Mouse (Mus musculus): ENCODE results near the gene Prkar2b. TPM values are rescaled to one million over a fixed set of nuclear protein-coding genes. Genes with fewer than 3 reads are reported as not detected.

The Prkar2b gene
- polyA plus RNA-seq, 1 experiment from 2014 or later: 73.7 TPM

DNA sequence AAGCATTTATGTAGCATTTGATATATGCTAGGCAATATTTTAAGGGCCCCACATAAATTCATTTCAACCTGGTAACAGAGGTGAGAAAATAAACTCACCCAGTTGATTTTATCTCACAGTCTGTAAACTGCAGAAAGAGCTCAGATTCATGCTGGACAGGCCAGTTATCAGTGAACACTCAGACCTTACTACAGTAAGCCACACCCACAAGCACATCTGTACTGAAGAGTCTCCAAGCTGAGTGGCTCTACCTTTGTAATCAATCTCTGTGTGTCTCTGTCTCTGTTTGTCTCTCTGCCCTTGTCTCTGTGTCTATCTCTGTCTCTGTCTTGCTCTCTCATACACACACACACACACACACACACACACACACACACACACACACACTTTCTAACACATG lies 71.4 kb downstream of the Prkar2b start:
- ATAC-seq (ENCODE audit: low FRiP score): no peak

GRCm38 (mm10) chr12:31986463-31986862 lies 74.6 kb downstream of the Prkar2b start:
- H3K9ac ChIP-seq (ENCODE audit: low read length): no peak overlapping the region
- WGBS: 87% methylated on average over 2 of the region's 2 CpGs
- H3K4me2 ChIP-seq: no peak overlapping the region
- no peak for DNase-seq (ENCODE audit: low spot score, missing footprints)
- no peak overlapping the region for H3K27ac ChIP-seq (ENCODE audit: low read depth, low read length)
- no peaks in the 10 kb centered on the region; the same call in 1 of the 2 replicates for H3K36me3 ChIP-seq (ENCODE audit: control insufficient read depth, insufficient read depth, low read length)
- no peaks in the 10 kb centered on the region for H3K9me3 ChIP-seq (ENCODE audit: control insufficient read depth, low read length)
- H3K4me1 ChIP-seq (ENCODE audit: control insufficient read depth, insufficient read depth, low read length): no peaks in the 10 kb centered on the region
- ATAC-seq (ENCODE audit: low FRiP score): no peak
- no peaks in the 10 kb centered on the region for H3K27me3 ChIP-seq (ENCODE audit: control insufficient read depth, insufficient read depth, low read length)
- no peak overlapping the region for H3K4me3 ChIP-seq (ENCODE audit: low read depth, low read length)

More for the DNA sequence above, 71.4 kb downstream of the Prkar2b start:
- DNase-seq (ENCODE audit: low spot score, missing footprints): no peak
- Histone ChIP-seq H3K27ac (ENCODE audit: low read depth, low read length) (no peak overlapping the region), H3K9ac (ENCODE audit: low read length) (no peak overlapping the region), H3K4me1 (ENCODE audit: control insufficient read depth, insufficient read depth, low read length) (no peaks in the 10 kb centered on the region), H3K9me3 (ENCODE audit: control insufficient read depth, low read length) (no peaks in the 10 kb centered on the region), H3K4me2 (no peak overlapping the region), H3K36me3 (ENCODE audit: control insufficient read depth, insufficient read depth, low read length) (no peaks in the 10 kb centered on the region; the same call in 1 of the 2 replicates), H3K27me3 (ENCODE audit: control insufficient read depth, insufficient read depth, low read length) (no peaks in the 10 kb centered on the region), H3K4me3 (ENCODE audit: low read depth, low read length) (no peak overlapping the region)

GRCm38 (mm10) chr12:31985738-31986137 lies 75.4 kb downstream of the Prkar2b start:
- WGBS: 93% methylated on average over 6 of the region's 6 CpGs
- ATAC-seq (ENCODE audit: low FRiP score) (no peak), DNase-seq (ENCODE audit: low spot score, missing footprints) (no peak)

GRCm38 (mm10) chr12:31984664-31985063 lies 76.4 kb downstream of the Prkar2b start:
- ATAC-seq (ENCODE audit: low FRiP score): no peak

More at GRCm38 (mm10) chr12:31985738-31986137, 75.4 kb downstream of the Prkar2b start:
- Histone ChIP-seq H3K9ac (ENCODE audit: low read length) (no peak overlapping the region), H3K4me2 (no peak overlapping the region), H3K4me3 (ENCODE audit: low read depth, low read length) (no peak overlapping the region), H3K27me3 (ENCODE audit: control insufficient read depth, insufficient read depth, low read length) (no peaks in the 10 kb centered on the region), H3K27ac (ENCODE audit: low read depth, low read length) (no peak overlapping the region), H3K36me3 (ENCODE audit: control insufficient read depth, insufficient read depth, low read length) (no peaks in the 10 kb centered on the region; the same call in 1 of the 2 replicates), H3K9me3 (ENCODE audit: control insufficient read depth, low read length) (no peaks in the 10 kb centered on the region), H3K4me1 (ENCODE audit: control insufficient read depth, insufficient read depth, low read length) (no peaks in the 10 kb centered on the region)

DNA sequence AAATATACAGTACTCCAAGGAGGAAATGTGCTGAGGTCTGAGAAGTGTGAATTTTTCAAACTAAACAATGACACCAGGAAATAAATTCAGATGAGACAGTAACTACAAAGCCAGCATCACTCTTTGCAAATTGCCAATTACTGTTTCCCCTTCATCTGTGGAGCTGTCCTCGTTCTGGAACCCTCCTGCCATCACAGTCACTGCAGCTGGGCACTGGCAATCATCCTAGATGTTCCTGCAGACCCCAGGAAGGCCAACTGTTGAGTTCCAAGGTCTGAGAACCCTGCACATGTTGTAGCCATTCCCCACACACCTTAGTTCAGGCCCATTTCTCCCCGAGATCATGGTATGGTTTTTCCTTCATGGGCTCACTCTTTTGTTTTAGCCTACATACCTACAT lies 76.9 kb downstream of the Prkar2b start:
- Histone ChIP-seq H3K27me3 (ENCODE audit: control insufficient read depth, insufficient read depth, low read length) (no peaks in the 10 kb centered on the region), H3K27ac (ENCODE audit: low read depth, low read length) (no peak overlapping the region), H3K36me3 (ENCODE audit: control insufficient read depth, insufficient read depth, low read length) (no peaks in the 10 kb centered on the region; the same call in 1 of the 2 replicates), H3K4me3 (ENCODE audit: low read depth, low read length) (no peak overlapping the region), H3K4me1 (ENCODE audit: control insufficient read depth, insufficient read depth, low read length) (no peaks in the 10 kb centered on the region), H3K4me2 (no peak overlapping the region), H3K9ac (ENCODE audit: low read length) (no peak overlapping the region), H3K9me3 (ENCODE audit: control insufficient read depth, low read length) (no peaks in the 10 kb centered on the region)
- DNase-seq (ENCODE audit: low spot score, missing footprints) (peak; percentile 23), ATAC-seq (ENCODE audit: low FRiP score) (no peak)
- WGBS: 73% methylated on average over 2 of the region's 2 CpGs

More at GRCm38 (mm10) chr12:31984664-31985063, 76.4 kb downstream of the Prkar2b start:
- Histone ChIP-seq H3K27ac (ENCODE audit: low read depth, low read length) (no peak overlapping the region), H3K27me3 (ENCODE audit: control insufficient read depth, insufficient read depth, low read length) (no peaks in the 10 kb centered on the region), H3K9me3 (ENCODE audit: control insufficient read depth, low read length) (no peaks in the 10 kb centered on the region), H3K36me3 (ENCODE audit: control insufficient read depth, insufficient read depth, low read length) (no peaks in the 10 kb centered on the region; the same call in 1 of the 2 replicates), H3K4me3 (ENCODE audit: low read depth, low read length) (no peak overlapping the region), H3K4me1 (ENCODE audit: control insufficient read depth, insufficient read depth, low read length) (no peaks in the 10 kb centered on the region), H3K9ac (ENCODE audit: low read length) (no peak overlapping the region), H3K4me2 (no peak overlapping the region)
- peak; percentile 79 for DNase-seq (ENCODE audit: low spot score, missing footprints)
- WGBS: 79% methylated on average over 12 of the region's 12 CpGs

GRCm38 (mm10) chr12:31983769-31984168 lies 77.3 kb downstream of the Prkar2b start:
- Histone ChIP-seq H3K36me3 (ENCODE audit: control insufficient read depth, insufficient read depth, low read length) (no peaks in the 10 kb centered on the region; the same call in 1 of the 2 replicates), H3K4me1 (ENCODE audit: control insufficient read depth, insufficient read depth, low read length) (no peaks in the 10 kb centered on the region), H3K27me3 (ENCODE audit: control insufficient read depth, insufficient read depth, low read length) (no peaks in the 10 kb centered on the region), H3K9ac (ENCODE audit: low read length) (no peak overlapping the region), H3K4me2 (no peak overlapping the region), H3K4me3 (ENCODE audit: low read depth, low read length) (no peak overlapping the region), H3K27ac (ENCODE audit: low read depth, low read length) (no peak overlapping the region), H3K9me3 (ENCODE audit: control insufficient read depth, low read length) (no peaks in the 10 kb centered on the region)
- 76% methylated on average over 6 of the region's 6 CpGs for WGBS
- ATAC-seq (ENCODE audit: low FRiP score) (no peak), DNase-seq (ENCODE audit: low spot score, missing footprints) (no peak)

GRCm38 (mm10) chr12:31983238-31983637 lies 77.9 kb downstream of the Prkar2b start:
- Histone ChIP-seq H3K4me3 (ENCODE audit: low read depth, low read length) (no peak overlapping the region), H3K9me3 (ENCODE audit: control insufficient read depth, low read length) (no peaks in the 10 kb centered on the region), H3K36me3 (ENCODE audit: control insufficient read depth, insufficient read depth, low read length) (no peaks in the 10 kb centered on the region; the same call in 1 of the 2 replicates), H3K4me1 (ENCODE audit: control insufficient read depth, insufficient read depth, low read length) (no peaks in the 10 kb centered on the region), H3K27me3 (ENCODE audit: control insufficient read depth, insufficient read depth, low read length) (no peaks in the 10 kb centered on the region), H3K9ac (ENCODE audit: low read length) (no peak overlapping the region), H3K27ac (ENCODE audit: low read depth, low read length) (no peak overlapping the region), H3K4me2 (no peak overlapping the region)
- 67% methylated on average over 7 of the region's 7 CpGs for WGBS
- ATAC-seq (ENCODE audit: low FRiP score): no peak
- DNase-seq (ENCODE audit: low spot score, missing footprints): no peak

GRCm38 (mm10) chr12:31977613-31978195 lies 83.4 kb downstream of the Prkar2b start:
- DNase-seq (ENCODE audit: low spot score, missing footprints) (peak; percentile 71), ATAC-seq (ENCODE audit: low FRiP score) (no peak)
- H3K4me2 ChIP-seq: no peak overlapping the region
- H3K27me3 ChIP-seq (ENCODE audit: control insufficient read depth, insufficient read depth, low read length): no peaks in the 10 kb centered on the region
- no peak overlapping the region for H3K9ac ChIP-seq (ENCODE audit: low read length)
- no peaks in the 10 kb centered on the region for H3K36me3 ChIP-seq (ENCODE audit: control insufficient read depth, insufficient read depth, low read length)
- WGBS: 67% methylated on average over 12 of the region's 12 CpGs
- H3K27ac ChIP-seq (ENCODE audit: low read depth, low read length): no peak overlapping the region
- no peaks in the 10 kb centered on the region for H3K9me3 ChIP-seq (ENCODE audit: control insufficient read depth, low read length)
- H3K4me3 ChIP-seq (ENCODE audit: low read depth, low read length): no peak overlapping the region
- H3K4me1 ChIP-seq (ENCODE audit: control insufficient read depth, insufficient read depth, low read length): no peaks in the 10 kb centered on the region

- H3K27me3 ChIP-seq (ENCODE audit: control insufficient read depth, insufficient read depth, low read length): no peaks in the 10 kb centered on the region
- no peak overlapping the region for H3K4me2 ChIP-seq
- no peaks in the 10 kb centered on the region for H3K9me3 ChIP-seq (ENCODE audit: control insufficient read depth, low read length)
- DNase-seq (ENCODE audit: low spot score, missing footprints) (peak; percentile 84), ATAC-seq (ENCODE audit: low FRiP score) (no peak)
- H3K27ac ChIP-seq (ENCODE audit: low read depth, low read length): no peak overlapping the region
- H3K9ac ChIP-seq (ENCODE audit: low read length): no peak overlapping the region
- no peaks in the 10 kb centered on the region; the same call in 1 of the 2 replicates for H3K36me3 ChIP-seq (ENCODE audit: control insufficient read depth, insufficient read depth, low read length)
- H3K4me3 ChIP-seq (ENCODE audit: low read depth, low read length): no peak overlapping the region
- WGBS: 56% methylated on average over 7 of the region's 7 CpGs
- H3K4me1 ChIP-seq (ENCODE audit: control insufficient read depth, insufficient read depth, low read length): no peaks in the 10 kb centered on the region
Measured at GRCm38 (mm10) chr12:31976544-31976943, 84.6 kb downstream of the Prkar2b start.
